Mouse (Mus musculus) spleen, postnatal 4 days (tissue): ENCODE results near the gene Ncam1.

Experiments used
- DNase-seq, 2 experiments: peaks; one replicate each; pipeline ENCODE4 v3.0.0; 2022; ENCODE audit warnings: low spot score in 2 of 2

Ncam1 gene

GRCm38 (mm10) chr9:49675696-49676465 is 122.8 kb downstream of the Ncam1 start:
- no peak for DNase-seq

GRCm38 (mm10) chr9:49672646-49673199 is 126.0 kb downstream of the Ncam1 start:
- DNase-seq, result no peak

GRCm38 (mm10) chr9:49667066-49667465 is 131.7 kb downstream of the Ncam1 start:
- DNase-seq, result no peak

GRCm38 (mm10) chr9:49665361-49665760 is 133.4 kb downstream of the Ncam1 start:
- DNase-seq, result no peak

- no peak for DNase-seq
Measured at GRCm38 (mm10) chr9:49663927-49664320, 134.8 kb downstream of the Ncam1 start.

- DNase-seq, result no peak
Measured at GRCm38 (mm10) chr9:49662958-49663926, 135.5 kb downstream of the Ncam1 start.

- DNase-seq, result no peak
Measured at GRCm38 (mm10) chr9:49661480-49661879, 137.2 kb downstream of the Ncam1 start.

GRCm38 (mm10) chr9:49658381-49658856 is 140.3 kb downstream of the Ncam1 start:
- DNase-seq, result no peak

- no peak for DNase-seq
Measured at GRCm38 (mm10) chr9:49654470-49654869, 144.3 kb downstream of the Ncam1 start.

- DNase-seq, result no peak
Measured at GRCm38 (mm10) chr9:49653478-49654245, 145.1 kb downstream of the Ncam1 start.

GRCm38 (mm10) chr9:49644296-49644695 is 154.4 kb downstream of the Ncam1 start:
- no peak for DNase-seq

- DNase-seq, result no peak
Measured at GRCm38 (mm10) chr9:49640764-49641163, 158.0 kb downstream of the Ncam1 start.

- DNase-seq, result no peak
Measured at GRCm38 (mm10) chr9:49640142-49640541, 158.6 kb downstream of the Ncam1 start.

- no peak for DNase-seq
Measured at GRCm38 (mm10) chr9:49637955-49638354, 160.8 kb downstream of the Ncam1 start.

GRCm38 (mm10) chr9:49635668-49636326 is 162.9 kb downstream of the Ncam1 start:
- no peak for DNase-seq

GRCm38 (mm10) chr9:49632591-49632990 is 166.1 kb downstream of the Ncam1 start:
- DNase-seq, result no peak

- DNase-seq, result no peak
Measured at GRCm38 (mm10) chr9:49630336-49630735, 168.4 kb downstream of the Ncam1 start.

GRCm38 (mm10) chr9:49624910-49625309 is 173.8 kb downstream of the Ncam1 start:
- no peak for DNase-seq

GRCm38 (mm10) chr9:49623934-49624505 is 174.7 kb downstream of the Ncam1 start:
- no peak for DNase-seq

GRCm38 (mm10) chr9:49622928-49623676 is 175.6 kb downstream of the Ncam1 start:
- no peak for DNase-seq
